Mouse (Mus musculus) liver, adult 2 months (tissue): ENCODE measurements around the gene Ppp1r3g. TPM values are rescaled to one million over a fixed set of nuclear protein-coding genes. Genes with fewer than 3 reads are reported as not detected.

Experiments
- DNase-seq: peaks from one replicate; pipeline ENCODE4 v3.0.0-alpha.2; 2011; ENCODE audit warnings: low read depth, low spot score; ENCODE audit errors: extremely low read depth
- H3K27ac ChIP-seq: fragments of 200-500 bp; replicated peaks from 2 replicates; pipeline ENCODE4 v1.5.1; 2012; ENCODE audit warnings: low read depth, mild to moderate bottlenecking, control low read depth, inconsistent platforms, low read length; ENCODE audit not compliant: insufficient read depth
- H3K27me3 ChIP-seq: fragments of 200-500 bp; 2 replicates; pipeline ENCODE4 v1.6.1; 2012; ENCODE audit warnings: mild to moderate bottlenecking, moderate library complexity, low read length, inconsistent platforms; ENCODE audit not compliant: control insufficient read depth, insufficient read depth
- H3K36me3 ChIP-seq: fragments of 200-500 bp; 2 replicates; pipeline ENCODE4 v1.6.1; 2012; ENCODE audit warnings: low read length, inconsistent platforms; ENCODE audit not compliant: control insufficient read depth, insufficient read depth
- H3K4me1 ChIP-seq: fragments of 200-500 bp; 2 replicates; pipeline ENCODE4 v1.6.1; 2011; ENCODE audit warnings: low read length; ENCODE audit not compliant: control insufficient read depth, insufficient read depth
- H3K4me3 ChIP-seq: fragments of 200-500 bp; 2 replicates; pipeline ENCODE4 v1.5.1; 2011; ENCODE audit warnings: low read depth, mild to moderate bottlenecking, control low read depth, low read length, moderate library complexity; ENCODE audit not compliant: insufficient read depth
- H3K79me2 ChIP-seq: fragments of 200-500 bp; 2 replicates; pipeline ENCODE4 v1.6.1; 2012; ENCODE audit warnings: inconsistent platforms, mild to moderate bottlenecking, low read length, moderate library complexity; ENCODE audit not compliant: control insufficient read depth, insufficient read depth
- H3K9ac ChIP-seq: fragments of 200-500 bp; 2 replicates; pipeline ENCODE4 v1.6.1; 2012; ENCODE audit warnings: low read depth, mild to moderate bottlenecking, control low read depth, inconsistent platforms, low read length
- CTCF ChIP-seq: fragments of 200-500 bp; IDR thresholded peaks from 2 replicates; pipeline ENCODE4 v1.5.1; 2011; ENCODE audit warnings: low read depth, low read length, control low read depth
- POLR2A ChIP-seq: fragments of 200-500 bp; IDR thresholded peaks from 2 replicates; pipeline ENCODE4 v1.6.1; 2011; ENCODE audit warnings: low read length, control low read depth; ENCODE audit not compliant: insufficient read depth; ENCODE audit errors: extremely low read depth
- WGBS: fragments of 180-500 bp; shearing (Covaris S2); methylation state at CpG from one replicate; pipeline ENCODE4 v1.1.7; 2018; 5-methylcytosine and 5-hydroxymethylcytosine counted together
- polyA plus RNA-seq: library from polyadenylated mRNA; depleted of rRNA; stranded (reverse); fragments of >200 nt; gene quantifications from 2 replicates; pipeline ENCODE4 v1.2.3, GENCODE M21; 2012
- total RNA-seq: library from RNA; depleted of rRNA; stranded (reverse); fragments of >200 nt; gene quantifications from 2 replicates; pipeline ENCODE4 v1.2.3, GENCODE M21; 2014

The Ppp1r3g gene
- total and polyA plus RNA-seq, 2 experiments = 0.22 to 4.7 TPM

- Histone ChIP-seq H3K79me2 (no peaks in the 10 kb centered on the region), H3K27ac (no peak overlapping the region), H3K36me3 (no peaks in the 10 kb centered on the region), H3K4me1 (peaks cover 11% of the 10 kb centered on the region; the same call in 1 of the 2 replicates), H3K4me3 (peak overlapping the region; percentile 63), H3K27me3 (no peaks in the 10 kb centered on the region), H3K9ac (peak overlapping the region; percentile 90)
- DNase-seq = peak; percentile 38
- WGBS = 1% methylated on average over 38 of the region's 38 CpGs
- TF ChIP-seq CTCF (0 out of 2 replicates have a peak, but pooled peaks have one; percentile 7), POLR2A (no peak)
Measured at GRCm38 (mm10) chr13:35968131-35968718, 9.6 kb downstream of the Ppp1r3g start.

GRCm38 (mm10) chr13:35968719-35969430 lies 10.2 kb downstream of the Ppp1r3g start:
- no peak for TF ChIP-seq POLR2A
- no peak for TF ChIP-seq CTCF
- DNase-seq = peak; percentile 16
- Histone ChIP-seq H3K4me3 (peak overlapping the region; percentile 63), H3K27me3 (no peaks in the 10 kb centered on the region), H3K9ac (peak overlapping the region; percentile 90), H3K36me3 (no peaks in the 10 kb centered on the region), H3K27ac (no peak overlapping the region), H3K79me2 (no peaks in the 10 kb centered on the region), H3K4me1 (peaks cover 11% of the 10 kb centered on the region; the same call in 1 of the 2 replicates)
- WGBS = under 1% methylated on average over 57 of the region's 57 CpGs

GRCm38 (mm10) chr13:35969431-35969721 lies 10.7 kb downstream of the Ppp1r3g start:
- no peaks in the 10 kb centered on the region for H3K79me2 ChIP-seq
- WGBS = 2% methylated on average over 18 of the region's 18 CpGs
- H3K9ac ChIP-seq = peak overlapping the region; percentile 90
- no peak for DNase-seq
- no peaks in the 10 kb centered on the region for H3K27me3 ChIP-seq
- peaks cover 8% of the 10 kb centered on the region; the same call in 1 of the 2 replicates for H3K4me1 ChIP-seq
- H3K4me3 ChIP-seq = peak overlapping the region; percentile 63
- H3K36me3 ChIP-seq = no peaks in the 10 kb centered on the region
- no peak for TF ChIP-seq CTCF
- TF ChIP-seq POLR2A = no peak
- H3K27ac ChIP-seq = no peak overlapping the region

DNA sequence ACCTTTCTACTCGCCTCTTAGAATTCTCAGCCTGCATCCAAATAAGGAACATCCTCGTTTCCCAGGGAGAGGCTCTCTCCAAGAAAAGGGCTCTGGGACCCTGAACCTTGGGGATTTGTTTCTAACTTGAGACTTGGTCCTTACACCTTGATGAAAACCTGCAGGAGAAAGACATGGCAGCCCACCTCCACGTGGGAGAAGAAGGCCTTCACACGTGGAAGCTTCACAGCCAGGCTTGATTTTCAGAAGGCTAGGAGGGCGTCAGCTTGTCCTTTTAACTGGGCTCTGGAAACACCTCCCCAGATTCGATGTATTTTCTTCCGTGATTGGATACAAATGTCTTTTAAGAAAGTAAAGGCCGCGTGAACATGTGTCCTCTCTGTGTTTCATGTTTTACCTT lies 11.2 kb downstream of the Ppp1r3g start:
- WGBS = 59% methylated on average over 9 of the region's 9 CpGs
- H3K79me2 ChIP-seq = no peaks in the 10 kb centered on the region
- no peak for DNase-seq
- peak overlapping the region; percentile 90; the same call in 1 of the 2 replicates for H3K9ac ChIP-seq
- no peaks in the 10 kb centered on the region for H3K36me3 ChIP-seq
- TF ChIP-seq POLR2A (no peak), CTCF (no peak)
- H3K4me3 ChIP-seq = peak overlapping the region; percentile 63; the same call in 1 of the 2 replicates
- no peaks in the 10 kb centered on the region for H3K27me3 ChIP-seq
- H3K4me1 ChIP-seq = 0 out of 2 replicates have a peak, but pooled peaks cover 5% of the 10 kb centered on the region
- H3K27ac ChIP-seq = no peak overlapping the region

- Histone ChIP-seq H3K9ac (no peak overlapping the region), H3K27me3 (no peaks in the 10 kb centered on the region), H3K27ac (no peak overlapping the region), H3K79me2 (no peaks in the 10 kb centered on the region), H3K4me3 (no peak overlapping the region), H3K36me3 (peaks cover 10% of the 10 kb centered on the region; the same call in 1 of the 2 replicates), H3K4me1 (no peaks in the 10 kb centered on the region)
- no peak for DNase-seq
- WGBS = 97% methylated on average over 7 of the region's 7 CpGs
- TF ChIP-seq CTCF (no peak), POLR2A (no peak)
Measured at GRCm38 (mm10) chr13:35976912-35977311, 18.3 kb downstream of the Ppp1r3g start.

GRCm38 (mm10) chr13:35980471-35980870 lies 21.8 kb downstream of the Ppp1r3g start:
- no peak for TF ChIP-seq POLR2A
- no peak for TF ChIP-seq CTCF
- WGBS = 91% methylated on average over 4 of the region's 4 CpGs

More at GRCm38 (mm10) chr13:35980471-35980870, 21.8 kb downstream of the Ppp1r3g start:
- Histone ChIP-seq H3K79me2 (no peaks in the 10 kb centered on the region), H3K4me3 (no peak overlapping the region), H3K27me3 (no peaks in the 10 kb centered on the region), H3K9ac (no peak overlapping the region), H3K36me3 (peaks cover 10% of the 10 kb centered on the region; the same call in 1 of the 2 replicates), H3K27ac (no peak overlapping the region), H3K4me1 (no peaks in the 10 kb centered on the region)
- DNase-seq = no peak
